Mouse (Mus musculus) kidney, embryonic 14.5 days (tissue): ENCODE data around the gene Atg101. TPM values are rescaled to one million over a fixed set of nuclear protein-coding genes. Genes with fewer than 3 reads are reported as not detected.

Experiments
- polyA plus RNA-seq: library from polyadenylated mRNA; unstranded; fragments of >200 nt; fragmentation: Nextera tagmentation; extraction: Ambion mirVana; gene quantifications from 2 replicates; pipeline ENCODE4 v1.2.1, GENCODE M21; 2014

Gene Atg101
- polyA plus RNA-seq, 1 experiment from 2014 or later: 71.8 TPM

Other genes with a start within 250 kb of the Atg101 start
- not detected in 2 replicates for gene Gm47841, start 236.9 kb upstream of the Atg101 start, polyA plus RNA-seq
- 0.58 and 0.73 TPM in 2 replicates for gene Fignl2, start 205.7 kb upstream of the Atg101 start, polyA plus RNA-seq
- not detected in 2 replicates for gene Ankrd33, start 168.5 kb upstream of the Atg101 start, polyA plus RNA-seq
- gene Acvrl1, start 155.8 kb upstream of the Atg101 start, polyA plus RNA-seq: 6.3 and 8.8 TPM in 2 replicates
- gene Acvr1b, start 110.2 kb upstream of the Atg101 start, polyA plus RNA-seq: 6.0 and 7.2 TPM in 2 replicates
- gene Grasp, start 60.1 kb upstream of the Atg101 start, polyA plus RNA-seq: 5.0 and 5.7 TPM in 2 replicates
- gene Nr4a1, start 30.0 kb upstream of the Atg101 start, polyA plus RNA-seq: 4.5 and 5.0 TPM in 2 replicates
- 25.8 and 28.2 TPM in 2 replicates for gene 6030408B16Rik, start 8.9 kb downstream of the Atg101 start, polyA plus RNA-seq
- gene Krt80, start 85.9 kb downstream of the Atg101 start, polyA plus RNA-seq: 2.4 and 3.6 TPM in 2 replicates
- gene Krt7, start 126.8 kb downstream of the Atg101 start, polyA plus RNA-seq: 34.6 and 44.0 TPM in 2 replicates
- gene Krt87, start 154.5 kb downstream of the Atg101 start, polyA plus RNA-seq: not detected in 2 replicates
- gene Krt88, start 163.5 kb downstream of the Atg101 start, polyA plus RNA-seq: 0.21 TPM in 1 of 2 replicates, not detected in the other
- gene Krt81, start 179.5 kb downstream of the Atg101 start, polyA plus RNA-seq: not detected in 2 replicates
- gene Krt86, start 189.2 kb downstream of the Atg101 start, polyA plus RNA-seq: not detected in 2 replicates
- gene Krt83, start 207.2 kb downstream of the Atg101 start, polyA plus RNA-seq: not detected in 2 replicates
- gene Gm49425, start 233.0 kb downstream of the Atg101 start, polyA plus RNA-seq: not detected in 2 replicates
- gene Krt84, start 248.5 kb downstream of the Atg101 start, polyA plus RNA-seq: not detected in 2 replicates